Mouse (Mus musculus): ENCODE measurements around the gene Samd4b.
"Not testable (repeated sequence)": the region's sequence is repeated elsewhere in the genome, so short reads cannot be mapped to it uniquely, and the experiment has no call there.

Samd4b gene

DNA sequence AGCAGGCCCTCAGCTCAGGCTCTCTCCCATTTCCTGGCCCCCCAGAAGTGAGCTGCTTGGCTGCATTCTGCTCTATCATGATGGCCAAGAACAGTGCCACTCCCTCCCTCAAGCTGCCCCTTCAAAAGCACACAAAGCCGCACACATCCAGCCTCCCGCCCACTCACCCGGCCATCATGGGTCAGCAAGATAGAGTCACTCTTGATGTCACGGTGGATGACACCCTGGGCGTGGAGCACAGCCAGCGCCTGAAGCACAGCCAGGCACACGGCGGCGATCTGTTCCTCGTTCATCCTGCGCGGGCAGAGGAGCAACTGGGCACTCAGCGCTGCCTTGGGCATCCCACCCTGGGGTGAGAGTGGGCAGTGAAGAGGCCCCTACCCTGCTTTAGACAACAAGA is 35.6 kb downstream of the Samd4b start:
- DNase-seq (ENCODE audit: low read depth, low spot score): no peak

DNA sequence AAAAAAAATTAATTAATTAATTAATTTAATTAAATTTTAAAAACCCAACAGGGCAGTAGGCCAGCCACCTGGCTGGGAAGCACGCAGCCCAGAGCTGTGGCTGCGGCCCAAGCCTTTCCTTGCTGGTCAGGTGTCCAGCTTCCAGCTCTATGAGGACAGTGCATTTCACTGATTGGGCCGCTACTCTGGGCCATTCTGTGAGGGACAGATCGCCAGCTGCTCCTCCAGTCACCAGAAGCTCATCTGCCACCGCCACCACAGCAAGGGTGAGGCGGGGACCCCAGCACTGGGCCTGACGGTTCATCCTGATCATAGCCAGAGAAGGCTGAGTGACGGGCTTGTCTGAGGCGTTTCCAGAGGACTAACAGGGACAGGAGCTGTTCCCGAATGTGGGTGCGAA is 36.0 kb downstream of the Samd4b start:
- DNase-seq (ENCODE audit: low read depth, low spot score): no peak

DNA sequence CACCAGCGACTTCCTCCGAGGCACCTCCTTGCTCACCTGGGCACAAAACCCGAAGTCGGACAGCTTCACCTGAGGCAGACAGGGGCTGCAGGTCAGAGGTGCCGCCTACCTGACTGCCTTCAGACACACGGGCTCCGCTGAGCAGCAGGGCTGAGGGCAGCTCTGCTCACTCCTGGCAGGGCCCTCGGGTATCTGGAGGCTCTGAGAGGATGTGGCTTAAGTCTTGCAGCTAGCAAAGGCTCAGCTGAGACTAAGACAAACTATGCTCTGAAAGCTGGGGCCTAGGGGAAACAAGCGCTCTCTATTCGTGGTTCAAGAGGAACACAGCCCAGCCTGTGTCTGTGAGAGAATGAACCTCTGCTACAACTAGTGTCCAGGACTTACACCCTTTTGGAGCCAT is 37.1 kb downstream of the Samd4b start:
- DNase-seq (ENCODE audit: low read depth, low spot score): no peak

DNA sequence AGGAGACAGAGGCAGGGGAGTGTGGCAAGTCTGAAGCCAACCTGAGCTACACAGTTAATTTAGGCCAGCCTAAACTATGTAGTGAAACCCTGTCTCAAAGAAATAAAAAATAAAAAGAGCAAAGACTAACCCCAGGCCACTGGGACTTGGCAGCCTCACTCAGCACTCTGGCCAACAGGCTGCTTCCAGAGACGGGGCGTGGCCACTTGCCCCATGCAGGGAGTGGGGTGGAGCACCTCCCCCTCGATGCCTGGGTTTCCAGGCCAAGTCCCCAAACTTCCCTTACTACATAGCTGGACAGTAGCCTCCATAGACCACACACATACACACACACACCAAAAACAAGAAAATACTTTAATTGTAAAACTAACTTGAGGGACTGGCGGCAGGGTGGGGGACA is 39.5 kb downstream of the Samd4b start:
- DNase-seq (ENCODE audit: low read depth, low spot score): no peak

DNA sequence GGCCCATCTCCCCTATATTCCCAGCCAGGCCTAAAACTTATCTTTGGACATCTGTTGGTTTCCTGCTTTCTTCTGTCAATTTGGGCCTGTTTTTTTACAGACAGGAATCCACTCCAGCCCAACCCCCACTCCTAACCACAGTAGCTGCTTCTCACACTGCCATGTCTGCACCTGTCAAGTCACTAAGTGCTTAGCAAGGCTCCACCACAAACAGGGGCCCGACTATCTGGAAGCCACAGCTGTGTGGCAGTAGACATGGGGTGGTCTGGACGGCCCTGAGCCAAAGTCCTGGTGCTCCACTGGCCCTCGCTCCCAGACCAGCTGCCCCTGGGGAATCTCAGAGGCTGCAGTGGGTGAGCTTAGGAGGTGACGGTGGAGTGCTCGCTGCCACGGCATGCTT is 40.2 kb downstream of the Samd4b start:
- no peak for DNase-seq (ENCODE audit: low read depth, low spot score)

DNA sequence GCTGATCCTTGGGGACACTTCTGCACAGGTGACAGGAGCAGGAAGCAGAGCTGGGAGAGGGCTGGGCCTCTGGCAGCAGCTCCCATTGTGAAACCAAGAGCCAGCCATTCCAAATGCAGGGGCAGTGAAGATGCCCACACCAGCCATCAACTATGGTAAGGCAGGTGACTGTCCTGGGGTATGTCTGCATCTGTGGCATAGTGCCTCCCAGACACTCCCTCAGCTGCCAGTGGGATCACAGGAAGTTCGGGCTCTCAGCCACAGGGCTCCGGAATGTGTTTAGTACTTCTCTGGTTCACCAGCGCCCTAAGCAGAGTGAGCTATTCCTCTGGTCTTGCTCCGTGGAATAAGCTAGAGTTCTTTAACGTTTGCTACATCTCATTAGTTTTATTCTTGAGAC is 40.9 kb downstream of the Samd4b start:
- DNase-seq (ENCODE audit: low read depth, low spot score): no peak

DNA sequence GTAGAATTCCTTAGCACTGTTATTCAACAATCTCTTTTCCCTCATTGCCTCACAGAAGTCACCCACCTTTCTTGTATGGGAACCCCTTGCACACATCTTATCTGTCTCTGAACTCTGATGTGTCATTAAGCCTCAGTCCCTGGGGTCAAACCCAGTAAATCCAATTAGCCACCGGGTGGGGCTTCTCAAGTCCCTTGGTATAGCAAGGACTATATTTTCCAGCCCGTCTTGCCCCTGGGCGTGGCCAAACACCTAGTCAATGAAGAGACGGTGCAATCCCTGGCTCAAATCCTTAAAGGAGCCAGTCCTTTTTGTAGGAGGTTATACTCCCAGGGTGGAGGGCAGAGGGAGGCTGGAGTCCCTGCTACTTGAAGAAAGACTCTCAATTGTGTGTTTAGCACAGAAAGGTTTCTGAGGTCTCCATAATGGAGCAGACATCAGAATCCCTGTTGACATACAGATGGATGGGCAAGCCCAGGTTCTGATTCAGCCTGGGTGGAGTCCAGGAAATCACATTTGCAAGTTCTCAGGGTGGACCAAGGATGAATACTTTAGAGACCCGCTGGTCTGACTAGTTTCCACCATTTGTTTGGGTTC is 41.9 kb downstream of the Samd4b start:
- DNase-seq (ENCODE audit: low read depth, low spot score): no peak

DNA sequence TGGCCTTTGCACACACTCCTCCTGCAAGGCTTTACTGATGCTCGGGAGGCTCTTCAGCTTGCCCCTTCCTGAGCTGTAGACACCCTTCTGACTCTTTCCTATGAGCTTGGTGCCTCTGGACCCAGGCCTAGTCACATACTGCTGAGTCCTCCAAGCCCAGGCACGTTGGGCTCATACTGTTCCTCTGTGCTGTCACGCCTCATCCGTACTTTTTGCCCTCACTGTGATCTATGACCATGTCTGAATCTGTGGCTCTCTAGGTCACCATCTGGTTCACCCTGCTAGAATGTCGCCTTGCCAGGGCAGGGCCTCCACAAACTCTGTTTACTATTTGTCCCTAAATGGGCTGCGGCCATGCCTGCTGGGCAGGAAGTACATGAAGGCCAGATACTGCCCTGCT is 44.9 kb downstream of the Samd4b start:
- no peak for DNase-seq (ENCODE audit: low read depth, low spot score)

DNA sequence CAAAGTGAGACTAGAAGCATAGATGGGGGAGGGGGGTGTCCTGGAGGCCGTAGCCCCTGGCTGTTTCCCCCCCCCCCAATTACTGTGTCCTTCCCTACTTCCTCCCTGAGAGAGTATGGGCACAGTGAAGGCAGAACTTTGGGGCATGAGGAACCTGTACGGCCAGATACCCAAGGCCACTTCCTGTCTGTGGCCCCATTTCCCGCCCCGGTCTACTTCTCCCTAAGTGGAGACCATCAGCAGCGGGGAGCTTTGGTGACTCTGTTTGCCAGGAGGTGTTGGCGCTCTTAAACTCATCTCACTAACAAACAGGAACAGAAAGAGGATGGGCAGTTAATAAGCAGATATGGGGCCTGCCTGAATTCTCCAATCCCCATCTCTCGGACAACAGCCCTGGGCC is 50.3 kb downstream of the Samd4b start:
- DNase-seq (ENCODE audit: low read depth, low spot score): no peak

DNA sequence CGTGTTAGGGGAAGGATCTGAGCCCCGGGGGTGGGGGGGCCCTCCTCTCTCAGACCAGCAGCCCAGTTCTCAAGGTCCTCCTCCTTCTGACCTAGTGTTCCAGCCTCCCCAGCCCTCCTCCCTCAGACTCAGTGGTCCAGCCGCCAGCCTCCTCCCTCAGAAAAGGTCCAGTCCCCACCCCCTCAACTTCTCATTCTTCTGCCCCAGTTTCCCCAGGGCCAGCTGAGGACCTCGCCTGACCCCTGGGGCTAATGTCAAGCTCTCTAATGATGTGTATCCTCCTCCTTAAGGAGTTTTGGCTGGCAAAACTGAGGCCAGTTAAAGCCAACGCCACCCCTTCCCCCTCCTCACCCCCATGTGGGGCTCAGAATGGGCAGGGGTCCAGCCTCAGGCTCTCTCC is 50.8 kb downstream of the Samd4b start, which contains the start of gene Nccrp1:
TSS of gene Nccrp1 (minus strand) at position 101 of the 400 bp plus-strand sequence.
- no peak for DNase-seq (ENCODE audit: low read depth, low spot score)

DNA sequence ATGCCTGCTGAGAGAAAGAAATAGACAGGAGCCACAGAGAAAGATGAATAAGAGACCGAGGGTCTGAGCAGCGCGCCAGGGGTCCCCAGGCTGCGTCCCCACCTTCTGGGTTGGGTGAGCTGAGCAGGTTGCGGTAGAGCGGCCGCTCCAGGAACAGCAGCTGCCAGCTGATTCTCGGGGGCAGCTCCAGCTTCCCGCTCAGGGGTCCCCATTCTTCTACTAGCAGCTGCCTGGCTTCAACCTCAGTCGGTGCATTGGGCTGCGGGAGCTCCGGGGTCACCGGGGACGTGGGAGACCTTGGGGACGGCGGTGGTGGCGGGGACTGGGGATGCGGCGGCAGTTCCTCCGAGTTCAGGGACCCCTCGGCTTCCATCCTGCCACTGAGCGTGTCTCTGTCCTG is 51.3 kb downstream of the Samd4b start:
- DNase-seq (ENCODE audit: low read depth, low spot score): no peak

DNA sequence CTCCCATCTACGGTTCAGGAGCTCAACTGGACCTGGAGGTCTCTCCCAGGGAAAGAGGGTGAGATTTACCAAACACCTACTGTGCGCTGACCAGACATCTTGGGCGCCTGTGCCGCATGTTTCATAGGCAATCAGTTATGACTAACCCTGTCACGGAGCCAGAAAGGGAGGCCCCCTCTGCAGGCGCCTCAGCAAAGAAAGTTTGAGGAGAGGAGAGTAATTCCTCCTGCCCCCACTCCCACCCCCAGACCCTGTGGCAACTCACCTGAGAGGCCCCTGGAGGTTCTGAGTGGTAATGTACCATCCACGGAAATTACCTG is 52.1 kb downstream of the Samd4b start:
- DNase-seq (ENCODE audit: low read depth, low spot score): no peak

DNA sequence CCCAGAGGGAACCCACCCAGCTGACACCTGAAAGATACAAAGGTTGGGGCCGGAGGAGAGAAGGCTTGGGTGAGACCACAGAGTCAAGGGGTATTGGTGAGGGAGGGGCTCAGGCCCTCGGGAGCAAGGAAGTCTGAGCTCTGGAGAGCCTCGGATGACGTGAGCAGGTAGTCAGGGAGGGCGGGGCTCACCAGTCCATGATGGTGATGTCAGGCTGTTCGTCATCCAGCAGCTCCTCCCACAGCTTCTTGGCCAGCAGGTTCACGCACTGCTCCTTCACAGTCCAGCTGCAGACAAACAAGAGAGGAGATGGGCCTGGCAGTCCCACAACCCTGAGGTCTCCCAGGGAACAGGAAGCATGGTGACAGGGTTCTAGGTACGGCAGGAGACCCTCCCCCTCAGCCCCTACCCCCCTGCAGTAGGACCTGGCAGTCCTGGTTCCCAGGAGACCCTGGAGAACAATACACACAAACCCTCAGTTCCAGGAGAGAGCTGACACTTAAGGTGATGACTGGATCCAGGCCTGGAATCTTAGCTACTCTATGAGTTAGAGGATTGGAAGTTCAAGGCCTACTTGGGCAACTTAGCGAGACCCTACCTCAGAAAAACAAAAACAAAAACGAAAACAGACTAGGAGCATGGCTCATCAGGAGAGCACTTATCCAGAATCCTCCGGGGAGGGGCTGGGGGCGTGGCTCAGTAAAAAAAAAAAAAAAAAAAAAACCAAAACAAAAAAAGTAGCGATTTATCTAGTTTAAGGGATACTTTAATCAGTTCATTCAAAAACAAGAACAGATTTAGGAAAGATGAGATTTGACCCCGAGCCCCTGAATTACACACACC is 52.7 kb downstream of the Samd4b start:
- no peak for DNase-seq (ENCODE audit: low read depth, low spot score)

DNA sequence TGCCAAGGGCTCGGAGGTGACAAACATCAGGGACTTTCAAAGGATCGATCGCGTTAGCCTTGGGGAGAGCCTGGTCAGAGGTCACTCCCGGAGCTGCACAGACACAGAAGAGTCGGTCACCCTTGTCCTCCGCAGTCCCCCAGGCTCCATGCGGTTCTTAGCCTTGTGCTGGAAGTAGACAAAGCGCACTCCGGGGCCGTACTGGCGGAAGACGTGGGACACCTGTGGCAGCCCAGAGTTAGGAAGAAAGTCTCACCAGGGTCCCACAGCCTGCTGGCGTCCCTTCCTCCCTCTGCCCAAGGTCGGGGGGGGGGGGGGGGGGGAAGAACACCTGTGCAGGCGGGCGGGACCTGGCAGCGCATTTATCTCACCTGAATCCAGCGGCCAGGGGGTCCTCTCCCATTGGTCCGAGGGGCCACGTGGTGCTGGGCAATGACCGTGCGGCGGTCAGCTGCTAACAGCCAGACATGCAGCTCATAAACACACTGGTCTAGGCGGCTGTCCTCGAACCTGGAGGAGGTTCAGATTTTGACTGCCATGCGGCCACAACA is 53.8 kb downstream of the Samd4b start:
- DNase-seq (ENCODE audit: low read depth, low spot score): no peak

DNA sequence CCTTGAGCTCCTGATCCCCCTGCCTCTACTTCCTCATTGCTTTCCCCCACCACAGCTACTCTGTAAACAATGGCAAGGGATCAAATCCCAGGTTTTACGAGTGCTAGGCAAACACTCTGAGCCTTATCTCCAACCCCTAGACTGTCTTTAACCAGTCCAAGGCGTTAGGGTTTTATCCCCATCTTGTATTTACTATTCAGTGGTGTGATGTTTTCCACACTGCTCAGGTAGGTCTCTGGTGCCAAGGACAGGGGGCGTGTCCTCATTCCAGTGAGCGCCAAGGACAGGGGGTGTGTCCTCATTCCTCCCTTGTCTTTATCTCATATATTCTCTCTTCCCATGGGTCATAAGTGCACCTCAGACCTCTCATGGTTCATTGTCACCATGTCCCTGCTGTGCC is 57.4 kb downstream of the Samd4b start, which contains the start of gene Sycn:
TSS of gene Sycn (plus strand) at position 360 of the 400 bp plus-strand sequence.
- no peak for DNase-seq (ENCODE audit: low read depth, low spot score)

DNA sequence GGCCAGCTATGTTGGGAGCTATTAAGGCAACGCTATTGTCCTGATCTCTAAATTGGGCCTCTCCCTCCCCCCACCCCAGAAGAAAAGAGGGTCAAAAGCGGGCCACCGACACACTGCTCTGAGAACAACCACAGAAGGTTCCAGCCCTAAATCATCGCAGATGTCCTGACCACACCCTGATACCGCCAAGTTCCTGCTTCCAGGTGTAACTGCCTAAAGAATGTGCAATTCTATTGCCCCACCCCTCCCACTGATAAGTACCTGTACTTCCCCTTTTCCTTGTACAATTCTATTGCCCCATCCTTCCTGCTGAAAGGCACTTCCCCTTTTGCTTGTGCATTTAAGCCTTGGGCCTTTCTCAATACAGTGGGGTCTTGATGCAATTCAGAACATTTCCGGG is 59.1 kb downstream of the Samd4b start:
- not testable (repeated sequence) for DNase-seq (ENCODE audit: low read depth, low spot score)

DNA sequence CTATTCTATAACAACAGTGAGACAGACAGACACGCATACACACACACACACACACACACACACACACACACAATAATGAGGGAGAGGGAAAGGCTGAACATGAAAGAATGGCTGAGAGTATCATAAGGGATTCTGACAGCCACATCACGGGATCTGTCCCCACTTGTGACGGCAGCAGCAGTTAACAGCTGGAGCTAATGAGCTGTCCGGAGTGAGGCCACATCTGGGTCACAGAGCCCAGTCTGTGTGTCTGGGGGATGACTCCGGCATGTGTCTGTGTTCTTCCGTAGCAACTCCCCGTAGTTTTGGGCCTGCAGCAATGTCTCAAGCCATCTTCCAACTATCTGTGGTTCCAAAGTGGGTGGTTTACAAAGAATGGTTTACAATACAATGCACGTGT is 65.9 kb downstream of the Samd4b start:
- DNase-seq (ENCODE audit: low read depth, low spot score): no peak

DNA sequence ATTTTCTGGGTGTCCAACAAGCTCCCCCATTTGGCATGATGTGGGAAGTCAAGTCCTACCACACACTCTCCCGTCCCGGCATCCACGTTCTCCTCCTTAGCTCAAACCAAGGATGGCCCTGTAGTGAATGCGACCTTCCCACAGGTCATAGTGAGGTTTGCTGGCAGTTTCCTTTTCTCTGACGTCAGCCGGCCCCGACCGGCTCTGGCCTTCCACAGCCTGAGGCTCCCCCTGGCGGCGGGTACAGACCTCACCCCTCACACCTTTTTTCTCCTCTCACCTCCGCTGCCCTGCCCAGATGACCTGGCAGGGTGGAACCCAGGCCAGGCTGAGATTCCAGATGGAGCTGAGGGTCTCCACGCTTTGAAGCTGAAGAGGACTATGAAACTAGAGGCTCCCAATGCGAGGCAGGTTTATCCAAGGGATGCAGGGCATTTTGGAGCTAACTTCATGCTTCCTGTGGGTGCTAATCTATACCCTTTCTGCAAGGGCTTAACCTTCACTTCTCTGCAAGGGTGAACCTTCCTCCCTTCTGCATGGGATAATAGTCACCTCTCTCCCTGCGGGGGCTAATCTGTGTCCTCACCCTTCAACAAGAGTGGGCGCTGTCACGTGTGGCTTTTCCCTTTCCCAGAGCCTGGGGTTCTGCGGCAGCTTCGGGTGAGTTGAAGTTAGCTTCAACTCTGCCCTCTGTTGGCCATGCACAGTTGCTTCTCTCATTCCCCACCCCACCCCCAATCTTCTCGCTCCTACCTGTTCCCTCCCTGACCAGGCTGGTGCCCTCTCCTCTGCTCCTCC is 69.8 kb downstream of the Samd4b start:
- no peak for DNase-seq (ENCODE audit: low read depth, low spot score)

DNA sequence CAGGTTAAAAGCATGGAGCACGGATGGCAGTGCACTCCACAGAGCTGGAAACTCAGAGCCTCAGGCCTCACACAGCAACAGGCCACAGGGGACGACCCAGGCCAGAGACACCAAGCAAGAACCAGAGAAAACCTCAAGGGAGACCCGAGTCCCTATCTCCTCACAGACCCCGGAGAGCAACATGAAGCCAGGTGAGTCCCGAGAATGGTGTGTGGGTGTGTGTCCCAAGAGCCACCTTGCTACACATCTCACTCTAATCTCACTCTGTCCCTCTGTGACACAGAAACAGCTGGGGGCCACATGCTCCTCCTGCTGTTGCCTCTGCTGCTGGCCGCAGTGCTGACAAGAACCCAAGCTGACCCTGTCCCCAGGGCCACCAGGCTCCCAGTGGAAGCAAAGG is 75.4 kb downstream of the Samd4b start, which contains the start of gene Ifnl3:
TSS of gene Ifnl3 (plus strand) at position 301 of the 400 bp plus-strand sequence.
- not testable (repeated sequence) for DNase-seq (ENCODE audit: low read depth, low spot score)

DNA sequence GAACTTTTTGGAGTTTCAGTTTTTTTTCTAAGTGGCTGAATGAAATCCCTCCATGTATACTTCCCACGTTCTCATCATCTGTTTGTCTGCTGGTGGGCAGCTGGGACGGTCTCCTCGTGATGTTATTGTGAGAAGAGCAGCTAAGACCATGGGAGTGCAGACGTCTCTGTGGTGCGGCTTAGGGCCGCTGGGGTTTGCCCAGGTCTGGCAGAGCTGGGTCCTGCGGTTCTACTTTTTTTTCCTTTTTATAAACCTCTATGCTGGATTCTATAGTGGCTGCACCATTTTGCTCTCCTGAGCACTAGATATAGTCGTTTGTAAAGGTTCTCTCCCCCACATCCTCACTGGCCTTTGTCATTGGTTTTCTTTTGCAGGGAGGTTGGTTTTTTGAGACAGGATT is 86.5 kb downstream of the Samd4b start:
- DNase-seq (ENCODE audit: low read depth, low spot score): no peak

DNA sequence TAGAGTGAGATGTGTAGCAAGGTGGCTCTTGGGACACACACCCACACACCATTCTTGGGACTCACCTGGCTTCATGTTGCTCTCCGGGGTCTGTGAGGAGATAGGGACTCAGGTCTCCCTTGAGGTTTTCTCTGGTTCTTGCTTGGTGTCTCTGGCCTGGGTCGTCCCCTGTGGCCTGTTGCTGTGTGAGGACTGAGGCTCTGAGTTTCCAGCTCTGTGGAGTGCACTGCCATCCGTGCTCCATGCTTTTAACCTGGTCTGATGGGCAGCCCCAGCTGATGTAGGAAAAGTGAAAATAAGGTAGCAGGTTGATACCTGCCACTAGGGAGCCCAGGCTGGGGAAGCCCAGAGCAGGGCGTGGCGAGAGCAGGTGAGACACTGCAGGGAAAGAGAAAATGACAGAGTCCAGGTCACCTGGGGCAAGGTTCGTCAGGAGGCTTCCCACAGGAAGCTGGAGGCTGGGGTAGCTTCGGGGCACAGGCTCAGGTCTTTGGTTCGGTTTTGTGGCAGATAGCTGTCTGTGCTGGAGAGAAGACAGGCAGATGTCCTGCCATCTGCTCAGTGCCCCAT is 87.5 kb downstream of the Samd4b start, which contains the start of gene Ifnl2:
TSS of gene Ifnl2 (minus strand) at position 51 of the 570 bp plus-strand sequence.
- DNase-seq (ENCODE audit: low read depth, low spot score): not testable (repeated sequence)

DNA sequence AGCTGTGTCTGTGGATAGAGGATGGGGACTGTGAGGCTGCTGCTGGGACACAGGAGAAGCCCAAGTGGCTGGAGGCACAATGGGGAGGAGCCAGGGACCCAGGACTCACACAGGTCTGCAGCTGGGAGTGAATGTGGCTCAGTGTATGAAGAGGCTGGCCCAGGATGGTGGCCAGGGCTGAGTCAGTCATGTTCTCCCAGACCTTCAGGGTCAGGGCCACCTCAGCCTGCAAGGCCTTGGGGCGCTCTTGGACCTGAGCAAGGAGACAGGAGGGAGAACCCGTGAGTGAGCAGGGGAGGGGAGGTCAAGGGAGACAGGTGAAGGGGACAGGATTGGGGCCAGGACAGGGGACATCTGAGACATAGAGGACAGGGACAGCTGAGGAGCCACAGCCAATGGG is 88.8 kb downstream of the Samd4b start:
- DNase-seq (ENCODE audit: low read depth, low spot score): not testable (repeated sequence)
